Mouse (Mus musculus): ENCODE measurements at regions not wholly inside any gene's neighbourhood (a gene's known extent, or its start where the extent isn't known, plus 50 kb on each side); places are given as distances from the start of the nearest gene placed in this dataset.

DNA sequence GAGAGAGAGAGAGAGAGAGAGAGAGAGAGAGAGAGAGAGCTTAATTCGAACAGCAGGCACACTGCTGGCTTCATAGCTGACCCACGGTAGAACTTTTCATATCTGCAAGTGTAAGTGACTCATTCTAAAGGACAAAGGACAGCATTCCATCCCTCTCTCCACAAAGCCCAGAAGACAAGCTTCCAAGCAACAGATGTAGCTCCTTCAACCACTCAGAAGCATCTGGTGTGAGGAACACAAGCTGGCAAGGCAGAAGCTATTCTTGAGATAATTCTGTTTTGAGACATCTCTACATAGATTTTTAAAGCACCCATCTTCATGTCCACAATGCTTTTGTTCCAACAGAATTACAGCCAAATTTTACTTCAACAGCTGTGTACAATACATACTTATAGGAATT, 294.2 kb upstream of the Gria1 start:
- no peak overlapping the region for H3K4me2 ChIP-seq (replicated peaks)
- no peak overlapping the region for H3K27ac ChIP-seq (replicated peaks)
- no peak for ATAC-seq (ENCODE audit: low FRiP score, low read depth)
- H3K9ac ChIP-seq (replicated peaks), result no peak overlapping the region
- no peaks in the 10 kb centered on the region for H3K9me3 ChIP-seq
- WGBS, result 88% methylated on average over 2 of the region's 2 CpGs
- H3K4me3 ChIP-seq, result no peak overlapping the region
- H3K36me3 ChIP-seq, result no peaks in the 10 kb centered on the region
- no peaks in the 10 kb centered on the region for H3K27me3 ChIP-seq
- H3K4me1 ChIP-seq, result no peaks in the 10 kb centered on the region

GRCm38 (mm10) chr11:56725141-56725540, 286.0 kb upstream of the Gria1 start:
- Histone ChIP-seq H3K4me1 (no peaks in the 10 kb centered on the region), H3K27me3 (no peaks in the 10 kb centered on the region), H3K4me3 (no peak overlapping the region), H3K9ac (replicated peaks) (no peak overlapping the region), H3K36me3 (no peaks in the 10 kb centered on the region), H3K9me3 (no peaks in the 10 kb centered on the region), H3K4me2 (replicated peaks) (no peak overlapping the region), H3K27ac (replicated peaks) (no peak overlapping the region)
- ATAC-seq (ENCODE audit: low FRiP score, low read depth), result no peak
- WGBS, result 60% methylated on average over 3 of the region's 3 CpGs

- Histone ChIP-seq H3K36me3 (no peaks in the 10 kb centered on the region), H3K4me2 (replicated peaks) (no peak overlapping the region), H3K9me3 (no peaks in the 10 kb centered on the region), H3K4me3 (no peak overlapping the region), H3K9ac (replicated peaks) (no peak overlapping the region), H3K4me1 (no peaks in the 10 kb centered on the region), H3K27ac (replicated peaks) (no peak overlapping the region), H3K27me3 (no peaks in the 10 kb centered on the region)
- ATAC-seq (ENCODE audit: low FRiP score, low read depth), result no peak
Measured at GRCm38 (mm10) chr11:56726161-56726560, 285.0 kb upstream of the Gria1 start.

DNA sequence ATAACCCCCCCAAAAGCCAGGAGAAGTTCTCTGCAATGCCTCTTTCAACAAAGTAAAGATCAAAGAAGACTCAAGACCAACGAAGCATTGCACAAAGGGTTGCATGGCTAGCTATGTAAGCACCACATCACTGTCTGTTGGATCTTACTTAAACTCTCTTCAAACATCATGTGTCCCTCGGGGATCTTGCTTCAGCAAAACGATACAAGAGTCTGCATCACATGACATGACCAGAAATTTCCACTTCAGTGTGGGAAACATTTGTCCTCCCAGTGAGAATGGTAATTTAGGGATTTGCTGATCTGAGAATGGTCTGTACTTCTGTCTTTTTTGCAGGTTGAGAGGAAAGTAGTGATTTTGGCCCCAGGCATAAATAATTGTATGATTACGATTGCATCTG, 283.6 kb upstream of the Gria1 start:
- no peak overlapping the region for H3K9ac ChIP-seq (replicated peaks)
- no peaks in the 10 kb centered on the region for H3K36me3 ChIP-seq
- H3K9me3 ChIP-seq, result no peaks in the 10 kb centered on the region
- ATAC-seq (ENCODE audit: low FRiP score, low read depth), result no peak
- H3K4me2 ChIP-seq (replicated peaks), result no peak overlapping the region
- 65% methylated on average over 4 of the region's 4 CpGs for WGBS
- no peaks in the 10 kb centered on the region for H3K27me3 ChIP-seq
- H3K27ac ChIP-seq (replicated peaks), result no peak overlapping the region
- H3K4me3 ChIP-seq, result no peak overlapping the region
- H3K4me1 ChIP-seq, result no peaks in the 10 kb centered on the region

DNA sequence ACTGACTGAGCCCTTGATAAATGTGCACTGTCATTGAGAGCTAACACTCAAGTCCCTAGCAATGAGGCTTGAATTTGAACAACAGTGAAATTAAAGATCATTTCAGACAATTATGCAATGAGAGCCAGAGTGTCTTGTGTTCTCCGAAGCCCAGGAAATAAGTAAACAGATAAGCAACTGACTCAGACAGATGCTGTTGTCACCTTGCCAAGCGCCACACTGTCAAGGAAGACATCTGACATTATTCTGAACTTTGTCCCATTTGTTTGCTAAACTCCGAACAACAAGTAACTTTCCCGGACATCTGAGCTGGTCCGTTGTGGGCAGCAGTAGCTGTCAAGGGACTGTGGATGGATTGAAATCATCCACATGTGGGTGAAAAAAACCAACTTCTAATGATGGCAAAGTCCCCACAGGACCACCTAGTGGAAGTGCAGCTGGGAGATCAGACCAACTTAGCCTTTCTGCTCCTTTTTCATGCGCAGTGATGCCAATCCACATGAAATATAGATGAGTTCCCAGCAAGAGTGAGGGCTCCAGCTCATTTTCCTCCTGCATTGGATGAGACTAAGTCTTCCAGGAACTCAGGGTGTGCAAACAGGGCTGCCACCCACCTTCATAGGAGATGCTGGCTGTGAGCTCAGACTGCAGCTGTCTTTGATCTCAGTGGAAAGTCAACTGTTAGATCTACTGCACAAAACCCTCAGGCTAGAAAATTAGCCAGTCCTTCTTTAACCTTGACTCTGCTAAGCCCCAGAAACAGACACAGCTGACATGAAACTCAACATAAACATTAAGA, 282.8 kb upstream of the Gria1 start:
- no peaks in the 10 kb centered on the region for H3K9me3 ChIP-seq
- H3K27me3 ChIP-seq, result no peaks in the 10 kb centered on the region
- no peaks in the 10 kb centered on the region for H3K36me3 ChIP-seq
- H3K4me1 ChIP-seq, result no peaks in the 10 kb centered on the region
- no peak overlapping the region for H3K4me2 ChIP-seq (replicated peaks)
- no peak for ATAC-seq (ENCODE audit: low FRiP score, low read depth)
- WGBS, result 78% methylated on average over 6 of the region's 6 CpGs
- no peak overlapping the region for H3K4me3 ChIP-seq
- no peak overlapping the region for H3K9ac ChIP-seq (replicated peaks)
- no peak overlapping the region for H3K27ac ChIP-seq (replicated peaks)

- Histone ChIP-seq H3K27me3 (no peaks in the 10 kb centered on the region), H3K27ac (replicated peaks) (no peak overlapping the region), H3K4me1 (peaks cover 7% of the 10 kb centered on the region), H3K4me2 (replicated peaks) (no peak overlapping the region), H3K9me3 (no peaks in the 10 kb centered on the region), H3K36me3 (no peaks in the 10 kb centered on the region), H3K4me3 (no peak overlapping the region), H3K9ac (replicated peaks) (no peak overlapping the region)
- no peak for ATAC-seq (ENCODE audit: low FRiP score, low read depth)
- 27% methylated on average over 2 of the region's 2 CpGs for WGBS
Measured at GRCm38 (mm10) chr11:56741857-56742256, 269.3 kb upstream of the Gria1 start.

DNA sequence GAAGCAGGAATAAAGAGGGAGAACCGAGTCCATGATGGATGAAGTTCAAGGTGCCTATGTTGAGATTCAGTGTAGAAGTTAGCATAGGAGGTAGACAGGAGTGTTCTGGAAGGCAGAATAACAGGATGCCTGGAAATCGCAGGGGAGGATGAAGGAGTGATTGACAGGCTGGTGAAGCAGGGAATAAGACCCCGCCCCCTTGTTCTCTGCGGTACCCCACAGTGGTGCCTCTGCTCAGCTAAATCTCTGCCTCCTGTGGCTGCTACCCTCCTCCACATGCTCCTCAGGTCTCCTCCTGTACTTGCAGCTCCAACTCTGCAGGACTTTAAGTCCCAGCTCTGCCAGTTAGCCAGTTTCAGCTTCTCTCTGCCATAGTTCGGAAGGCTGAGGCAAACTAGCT, 261.2 kb upstream of the Gria1 start:
- Histone ChIP-seq H3K4me2 (replicated peaks) (no peak overlapping the region), H3K27ac (replicated peaks) (no peak overlapping the region), H3K4me1 (peaks cover 11% of the 10 kb centered on the region), H3K36me3 (no peaks in the 10 kb centered on the region), H3K27me3 (no peaks in the 10 kb centered on the region), H3K9me3 (no peaks in the 10 kb centered on the region), H3K9ac (replicated peaks) (no peak overlapping the region), H3K4me3 (no peak overlapping the region)
- ATAC-seq (ENCODE audit: low FRiP score, low read depth), result peak; percentile 60; the same call in 1 of the 2 replicates
- 26% methylated on average over 5 of the region's 5 CpGs for WGBS

GRCm38 (mm10) chr11:56750639-56751038, 260.5 kb upstream of the Gria1 start:
- no peak for ATAC-seq (ENCODE audit: low FRiP score, low read depth)
- Histone ChIP-seq H3K4me2 (replicated peaks) (no peak overlapping the region), H3K27me3 (no peaks in the 10 kb centered on the region), H3K27ac (replicated peaks) (no peak overlapping the region), H3K4me1 (peaks cover 11% of the 10 kb centered on the region), H3K4me3 (no peak overlapping the region), H3K36me3 (no peaks in the 10 kb centered on the region), H3K9ac (replicated peaks) (no peak overlapping the region), H3K9me3 (no peaks in the 10 kb centered on the region)
- WGBS, result 44% methylated on average over 8 of the region's 8 CpGs

DNA sequence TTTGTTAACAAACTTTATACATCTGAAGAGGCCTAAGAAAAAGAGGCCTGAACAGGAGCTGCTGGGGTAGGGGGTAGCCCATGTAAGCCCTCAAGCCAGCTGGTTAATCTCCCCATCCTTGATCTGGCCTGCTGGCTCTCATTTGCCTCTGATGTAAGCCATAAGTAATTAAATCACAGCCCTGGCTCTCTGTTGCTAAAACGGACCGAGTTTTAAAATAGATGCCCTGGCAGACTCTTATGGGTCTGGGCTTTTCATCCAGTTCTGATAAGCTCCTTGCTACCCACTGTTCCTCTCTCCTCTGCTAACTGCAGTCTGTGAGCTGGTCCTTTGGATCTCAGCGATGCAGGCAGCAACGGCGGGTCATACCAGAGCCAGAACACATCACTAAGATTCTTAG, 259.3 kb upstream of the Gria1 start:
- Histone ChIP-seq H3K9ac (replicated peaks) (no peak overlapping the region), H3K9me3 (no peaks in the 10 kb centered on the region), H3K4me3 (no peak overlapping the region), H3K4me1 (peaks cover 11% of the 10 kb centered on the region), H3K4me2 (replicated peaks) (no peak overlapping the region), H3K27me3 (no peaks in the 10 kb centered on the region), H3K27ac (replicated peaks) (no peak overlapping the region), H3K36me3 (no peaks in the 10 kb centered on the region)
- ATAC-seq (ENCODE audit: low FRiP score, low read depth), result no peak
- WGBS, result 31% methylated on average over 5 of the region's 5 CpGs

DNA sequence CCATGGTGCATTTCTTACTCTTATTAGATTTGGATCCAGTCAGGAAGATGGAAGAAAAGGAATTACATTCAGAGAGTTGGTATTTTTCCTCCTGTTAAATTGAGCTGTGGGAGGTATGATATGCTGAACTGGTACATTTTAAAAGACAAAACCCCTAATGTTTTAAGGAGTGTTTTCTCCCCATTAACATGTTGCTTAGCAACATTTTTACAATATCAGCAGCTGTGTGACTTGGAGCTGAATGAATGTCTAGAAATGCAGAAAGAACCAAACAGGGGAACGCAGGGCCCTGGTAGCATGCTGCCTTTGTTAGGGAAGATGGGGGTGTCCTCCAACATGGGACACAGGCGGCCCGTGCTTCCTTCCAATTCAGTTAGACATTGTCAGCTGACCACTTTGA, 257.5 kb upstream of the Gria1 start:
- peaks cover 11% of the 10 kb centered on the region for H3K4me1 ChIP-seq
- H3K4me2 ChIP-seq (replicated peaks), result no peak overlapping the region
- H3K9ac ChIP-seq (replicated peaks), result no peak overlapping the region
- no peaks in the 10 kb centered on the region for H3K27me3 ChIP-seq
- H3K36me3 ChIP-seq, result no peaks in the 10 kb centered on the region
- H3K9me3 ChIP-seq, result no peaks in the 10 kb centered on the region
- H3K27ac ChIP-seq (replicated peaks), result no peak overlapping the region
- WGBS, result 59% methylated on average over 3 of the region's 3 CpGs
- H3K4me3 ChIP-seq, result no peak overlapping the region
- no peak for ATAC-seq (ENCODE audit: low FRiP score, low read depth)

DNA sequence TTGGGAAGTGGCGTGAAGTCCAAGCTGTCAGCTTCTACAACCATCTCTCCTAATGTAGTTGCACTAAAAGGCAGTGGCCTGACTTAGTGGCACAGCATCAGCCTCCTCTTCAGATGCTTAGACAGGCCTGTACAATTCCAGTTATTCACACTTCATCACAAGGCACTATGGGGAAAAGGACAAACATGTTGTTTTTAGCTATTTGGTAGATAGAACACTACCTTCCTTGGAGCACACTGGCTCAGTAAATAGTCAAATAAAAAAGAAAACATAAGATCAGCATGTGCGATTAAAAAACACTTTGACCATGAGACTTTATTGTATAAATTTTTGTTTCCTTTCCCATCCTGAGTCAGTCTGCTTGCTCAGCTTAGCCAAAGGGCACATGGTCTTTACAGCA, 250.7 kb upstream of the Gria1 start:
- Histone ChIP-seq H3K9ac (replicated peaks) (no peak overlapping the region), H3K27ac (replicated peaks) (no peak overlapping the region), H3K4me1 (peaks cover 6% of the 10 kb centered on the region; the same call in 1 of the 2 replicates), H3K27me3 (no peaks in the 10 kb centered on the region), H3K4me3 (no peak overlapping the region), H3K4me2 (replicated peaks) (no peak overlapping the region), H3K9me3 (no peaks in the 10 kb centered on the region), H3K36me3 (no peaks in the 10 kb centered on the region)
- WGBS, result 92% methylated on average over 2 of the region's 2 CpGs
- no peak for ATAC-seq (ENCODE audit: low FRiP score, low read depth)

DNA sequence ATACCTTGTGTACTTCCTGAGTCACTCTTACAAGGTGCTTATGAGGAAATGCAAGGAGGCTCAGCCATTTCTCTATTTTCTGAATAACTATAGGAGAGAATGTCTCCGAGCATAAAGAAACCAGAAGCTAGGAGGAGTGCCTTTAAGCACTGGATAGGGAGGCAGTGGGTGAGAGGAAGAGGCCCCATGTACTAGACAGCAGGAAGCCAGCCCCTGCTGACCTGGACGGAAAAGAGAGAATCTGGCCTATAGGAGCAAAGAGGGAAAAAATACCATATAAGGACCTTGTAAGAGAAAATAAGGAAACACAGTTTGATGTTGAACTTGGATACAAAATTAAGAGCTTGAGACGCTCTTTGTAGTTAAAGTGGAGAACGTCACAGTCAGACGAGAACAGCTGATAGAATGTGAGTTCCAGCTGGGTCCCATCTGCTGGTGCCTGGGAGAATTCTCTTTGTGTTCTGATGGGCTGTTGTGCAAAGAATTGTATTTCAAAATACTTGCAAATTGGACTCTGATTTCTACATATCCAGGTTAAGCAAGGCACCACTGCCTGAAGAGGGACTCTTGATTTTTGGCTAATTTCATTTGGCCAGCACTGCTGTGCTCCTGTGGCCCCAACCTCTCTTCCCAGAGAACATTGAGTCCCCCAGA, 248.6 kb upstream of the Gria1 start:
- H3K9me3 ChIP-seq, result no peaks in the 10 kb centered on the region
- no peak overlapping the region for H3K27ac ChIP-seq (replicated peaks)
- no peak for ATAC-seq (ENCODE audit: low FRiP score, low read depth)
- no peak overlapping the region for H3K4me3 ChIP-seq
- H3K4me1 ChIP-seq, result peaks cover 6% of the 10 kb centered on the region; the same call in 1 of the 2 replicates
- H3K4me2 ChIP-seq (replicated peaks), result no peak overlapping the region
- 65% methylated on average over 5 of the region's 5 CpGs for WGBS
- H3K36me3 ChIP-seq, result no peaks in the 10 kb centered on the region
- H3K9ac ChIP-seq (replicated peaks), result no peak overlapping the region
- no peaks in the 10 kb centered on the region for H3K27me3 ChIP-seq
